Mouse (Mus musculus) ovary, postnatal 36 days (tissue): ENCODE measurements around the gene Cope.
A peak's percentile ranks its signal among the peaks of the same experiment; 100 is the strongest.

ENCODE experiments used
- DNase-seq: peaks from one replicate; pipeline ENCODE4 v3.0.0; 2022; ENCODE audit warnings: low spot score, mixed read lengths

Cope gene

DNA sequence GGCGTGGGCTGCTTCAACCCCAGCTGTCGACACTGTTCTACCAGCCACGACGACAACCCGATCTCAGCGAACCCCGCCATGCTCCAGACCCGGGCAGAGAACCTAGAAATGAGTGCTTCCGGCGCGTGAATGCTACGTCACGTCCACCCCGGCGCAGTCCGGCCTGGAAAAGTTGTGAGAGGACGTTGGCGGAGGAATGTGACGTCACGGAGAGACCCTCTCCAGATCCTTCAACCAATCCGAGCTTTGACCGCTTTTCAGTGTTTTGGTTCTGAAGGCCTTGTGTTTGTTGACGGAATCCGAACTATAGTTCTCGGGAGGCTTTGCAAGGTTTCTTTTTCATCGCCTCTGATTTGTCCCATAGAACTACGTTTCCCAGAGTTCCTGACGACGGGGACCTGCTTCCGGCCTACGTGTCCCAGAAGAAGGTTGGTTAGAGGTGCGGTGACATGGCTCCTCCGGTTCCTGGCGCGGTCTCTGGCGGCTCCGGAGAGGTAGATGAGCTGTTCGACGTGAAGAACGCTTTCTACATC is at the start of gene Cope, which contains the start of gene Ddx49:
Gene Cope (plus strand): TSS at position 161 of the 533 bp plus-strand sequence.
Gene Ddx49 (minus strand): TSS at position 132 of the 533 bp plus-strand sequence.
- peak; percentile 89 for DNase-seq

- DNase-seq = no peak
These were observed 47.7 kb upstream of the Cope start for GRCm38 (mm10) chr8:70254628-70255027.

GRCm38 (mm10) chr8:70257456-70257855 is 44.9 kb upstream of the Cope start:
- no peak for DNase-seq

- DNase-seq = no peak
These were observed 43.7 kb upstream of the Cope start for GRCm38 (mm10) chr8:70258600-70258999.

DNA sequence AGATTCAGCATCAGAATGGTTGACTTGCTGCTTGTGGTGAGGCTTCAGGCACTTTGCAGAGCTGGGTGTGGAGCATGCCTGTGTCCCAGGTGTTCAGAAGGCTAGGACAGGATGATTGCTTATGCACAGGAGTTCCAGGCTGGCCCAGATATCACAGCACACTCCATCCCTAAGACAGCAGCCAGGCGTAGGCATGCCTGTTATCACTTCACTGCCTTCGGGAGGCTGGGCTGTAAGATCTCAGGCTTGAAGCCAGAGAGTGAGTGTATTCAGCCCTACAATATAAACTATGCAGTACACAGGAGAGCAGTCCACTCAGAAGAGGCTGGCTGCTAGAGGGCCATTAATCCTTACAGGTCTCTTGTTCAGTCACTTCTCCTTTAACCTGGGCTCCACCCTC is 43.3 kb upstream of the Cope start:
- DNase-seq = no peak

- DNase-seq = no peak
These were observed 34.6 kb upstream of the Cope start for GRCm38 (mm10) chr8:70267674-70268073.

DNA sequence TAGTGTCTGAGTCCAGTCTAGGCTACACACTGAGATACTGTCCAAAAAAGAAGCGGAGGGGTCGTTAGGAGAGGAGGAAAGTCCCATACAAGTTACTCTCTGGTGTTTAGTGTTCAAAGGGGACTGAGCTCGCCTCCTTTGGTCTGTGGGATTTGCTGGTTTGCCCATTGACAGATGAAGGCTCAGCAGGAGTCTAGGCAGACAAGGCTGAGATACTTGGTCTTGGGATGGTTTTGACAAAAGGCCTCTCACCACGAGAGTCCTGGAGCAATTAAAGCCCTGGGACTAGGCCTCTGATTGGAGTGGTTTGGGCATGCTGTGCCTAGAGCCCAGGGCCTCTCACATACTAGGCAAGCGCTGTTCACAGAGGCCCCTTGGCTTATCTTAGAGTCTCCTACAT is 34.0 kb upstream of the Cope start:
- DNase-seq = no peak

DNA sequence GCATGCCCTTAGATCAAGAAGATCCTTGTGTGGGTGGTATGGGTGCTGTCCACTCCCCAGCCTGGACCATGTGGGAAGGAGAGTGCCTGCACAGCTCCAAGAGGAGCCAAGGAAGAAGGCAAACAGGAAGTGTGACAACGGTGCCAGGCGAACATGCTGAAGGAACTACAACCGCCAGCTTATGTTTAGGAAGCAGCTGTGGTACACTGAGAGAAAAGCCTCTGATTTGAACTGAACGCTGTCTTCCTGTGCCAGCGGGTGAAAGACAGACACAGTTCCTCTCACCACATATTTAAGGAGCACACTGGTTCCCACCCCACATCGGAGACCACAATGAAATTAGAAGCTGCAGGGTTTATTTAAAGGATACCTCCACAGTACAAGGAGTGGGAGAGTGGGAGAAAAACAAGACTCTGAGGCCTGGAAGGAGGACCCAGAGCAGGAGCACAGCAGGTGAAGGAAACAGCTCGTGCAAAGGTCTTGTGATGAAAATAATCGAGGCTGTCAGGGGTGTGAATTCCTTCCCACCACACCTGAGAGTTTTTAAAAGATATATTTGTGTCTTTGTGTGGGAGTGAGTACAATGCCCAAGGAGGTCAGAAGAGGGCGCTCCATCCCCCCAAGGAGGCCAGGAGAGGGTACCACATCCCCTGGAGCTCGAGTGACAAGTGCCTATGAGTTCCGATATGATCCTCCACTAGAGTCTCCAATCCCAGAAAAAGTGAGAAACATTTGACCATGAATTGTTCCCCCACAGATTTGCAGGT is 33.3 kb upstream of the Cope start:
- no peak for DNase-seq

- DNase-seq = no peak
These were observed 29.4 kb upstream of the Cope start for GRCm38 (mm10) chr8:70272949-70273348.

- no peak for DNase-seq
These were observed 28.0 kb upstream of the Cope start for GRCm38 (mm10) chr8:70274350-70274749.

GRCm38 (mm10) chr8:70276476-70276875 is 25.8 kb upstream of the Cope start:
- DNase-seq = no peak

GRCm38 (mm10) chr8:70278175-70278574 is 24.1 kb upstream of the Cope start:
- no peak for DNase-seq

DNA sequence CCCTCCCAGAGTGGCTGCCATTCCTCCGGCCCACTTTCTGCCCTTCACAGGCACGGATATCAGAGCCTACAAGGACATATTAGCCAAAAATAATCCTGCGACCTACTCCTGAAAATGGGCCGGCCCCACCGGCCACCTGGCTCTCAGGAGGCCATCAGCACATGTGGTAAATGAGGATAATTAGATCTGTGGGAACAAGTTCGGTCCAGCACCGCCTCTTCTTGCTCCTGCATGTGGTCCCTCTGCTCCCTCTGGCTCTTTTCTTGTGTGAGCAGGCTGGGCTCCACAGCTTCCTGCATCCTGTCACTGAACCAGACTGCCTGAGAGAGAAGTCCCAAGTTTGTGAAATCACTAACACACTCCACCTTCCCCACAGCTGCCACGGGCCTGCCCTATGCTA is 23.1 kb upstream of the Cope start:
- no peak for DNase-seq

- DNase-seq = no peak
These were observed 21.3 kb upstream of the Cope start for GRCm38 (mm10) chr8:70281001-70281400.

DNA sequence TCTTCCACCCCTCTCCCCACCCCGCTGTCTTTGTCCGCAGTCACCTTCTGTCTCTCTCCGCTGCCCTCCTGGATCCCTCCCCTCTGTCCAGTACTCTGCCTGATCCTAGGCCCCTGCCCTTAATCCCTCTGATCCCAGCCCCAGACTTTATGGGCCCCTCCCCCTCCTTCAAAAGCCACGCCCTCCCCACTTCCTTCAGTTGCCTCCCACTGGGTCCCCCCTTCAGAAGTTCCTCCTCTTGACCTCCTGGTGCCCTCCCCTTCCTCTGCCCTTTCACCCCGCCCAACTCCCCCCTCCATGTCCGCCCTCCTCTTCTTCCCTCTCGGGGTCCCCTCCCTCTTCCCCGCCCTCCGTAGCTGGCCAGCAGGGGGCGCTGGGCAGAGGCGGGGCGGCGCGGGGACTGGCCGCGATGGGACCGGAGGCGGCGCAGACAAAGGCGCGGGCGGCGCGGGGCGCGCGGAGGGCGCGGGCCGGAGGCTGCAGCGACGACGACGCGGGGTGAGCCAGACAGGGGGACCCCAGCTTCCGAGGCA is 19.6 kb upstream of the Cope start, which contains the start of gene Homer3:
Gene Homer3 (plus strand): TSS at position 225 of the 533 bp plus-strand sequence.
- DNase-seq = peak; percentile 91

DNA sequence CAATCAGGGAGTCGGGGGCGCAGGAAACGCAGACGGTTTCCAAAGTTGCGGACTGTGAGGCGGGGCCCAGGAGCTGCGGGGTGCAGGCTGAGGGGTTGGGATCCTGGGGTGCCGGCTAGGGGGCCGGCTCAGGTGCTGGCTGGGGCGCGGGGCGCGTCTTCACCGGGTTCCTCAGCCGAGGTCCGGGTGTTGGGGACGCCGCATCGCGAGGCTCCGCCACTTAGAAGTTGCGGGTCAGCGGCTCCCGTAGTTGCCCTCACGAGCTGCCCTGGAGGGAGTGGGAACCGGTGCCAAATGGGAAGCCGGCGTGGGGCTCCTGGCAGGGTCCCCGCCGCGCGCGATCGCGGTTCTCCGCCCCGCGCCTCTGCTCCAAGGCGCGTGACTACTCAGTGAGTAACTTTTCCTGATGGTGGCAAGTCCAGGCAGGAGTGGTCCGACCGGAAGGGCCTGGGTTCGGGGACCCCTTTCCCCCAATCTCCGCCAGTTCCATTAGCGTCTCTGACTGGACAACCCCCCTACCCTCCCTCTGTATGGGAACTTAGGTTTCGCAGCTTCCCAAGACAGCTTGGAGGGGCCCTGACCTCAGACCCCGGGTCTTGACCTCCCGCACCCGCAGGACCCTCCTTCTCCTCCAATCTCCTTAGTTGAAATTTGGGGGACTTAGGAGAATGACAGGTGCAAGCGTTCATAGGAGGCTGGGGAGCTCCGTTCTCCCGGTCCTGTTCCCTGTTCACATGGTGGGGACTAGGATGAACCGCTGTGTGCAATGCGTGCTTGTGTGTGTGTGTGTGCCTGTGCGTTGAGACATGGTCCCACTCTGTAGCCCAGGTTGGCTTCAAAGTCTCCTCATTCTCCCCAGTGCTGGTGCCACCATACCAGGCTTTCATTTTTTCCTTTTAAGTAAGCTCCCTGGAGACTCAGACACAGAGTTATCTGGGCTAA is 18.9 kb upstream of the Cope start:
- no peak for DNase-seq

DNA sequence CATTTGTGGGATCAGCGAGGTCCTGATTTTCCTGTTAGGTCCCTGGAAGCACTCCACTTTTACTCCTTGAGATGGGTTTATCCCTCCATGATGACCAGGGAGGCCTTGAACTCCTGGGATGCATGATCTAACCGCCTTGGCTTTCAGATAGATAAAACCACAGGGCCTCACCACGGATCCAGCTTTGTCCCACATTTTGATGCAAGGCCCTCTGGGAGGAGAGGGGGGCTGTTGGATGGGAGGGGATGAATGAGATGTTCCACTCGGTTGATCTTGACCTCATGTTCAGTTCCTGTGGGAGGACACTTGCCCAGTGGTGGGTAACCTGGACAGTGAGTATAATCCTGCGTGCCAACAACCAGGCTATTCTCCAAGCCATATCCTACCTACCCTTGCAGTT is 17.9 kb upstream of the Cope start:
- no peak for DNase-seq

GRCm38 (mm10) chr8:70285304-70285703 is 17.0 kb upstream of the Cope start:
- DNase-seq = no peak

DNA sequence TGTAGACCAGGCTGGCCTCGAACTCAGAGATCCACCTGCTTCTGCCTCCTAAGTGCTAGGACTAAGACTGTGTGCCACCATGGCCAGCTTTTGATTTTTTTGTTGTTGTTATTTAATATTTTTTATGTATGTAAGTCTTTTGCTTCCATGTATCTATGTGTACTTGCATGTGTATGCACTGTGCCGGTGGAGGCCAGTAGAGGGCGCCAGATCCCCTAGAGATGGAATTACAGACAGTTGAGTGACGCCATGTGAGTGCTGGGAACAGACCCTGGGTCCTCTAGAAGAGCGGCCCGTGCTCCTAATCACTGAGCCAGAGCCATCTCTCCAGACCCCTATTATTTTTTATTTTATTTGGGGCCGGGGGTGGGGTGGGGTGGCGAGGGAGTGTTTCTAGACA is 15.6 kb upstream of the Cope start:
- no peak for DNase-seq

- DNase-seq = no peak
These were observed 8.3 kb upstream of the Cope start for GRCm38 (mm10) chr8:70293988-70294405.

DNA sequence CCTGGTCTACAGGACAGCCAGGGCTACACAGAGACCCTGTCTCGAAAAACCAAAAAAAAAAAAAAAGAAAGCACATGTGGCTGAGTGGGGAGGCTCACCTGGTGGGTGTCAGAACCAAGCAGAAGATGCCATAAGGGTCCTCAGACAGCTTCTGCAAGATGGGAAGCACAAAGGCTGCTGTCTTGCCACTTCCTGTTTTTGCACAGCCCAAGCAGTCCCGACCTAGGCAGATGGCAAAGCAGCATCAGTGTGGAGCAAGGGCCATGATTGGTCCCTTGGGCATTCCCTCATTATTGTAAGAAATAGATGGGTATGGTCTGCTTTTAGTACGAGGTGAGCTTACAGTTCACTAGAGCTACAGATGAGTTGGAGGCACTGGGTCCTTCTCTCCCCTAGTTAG is 1.4 kb upstream of the Cope start:
- DNase-seq = no peak

DNA sequence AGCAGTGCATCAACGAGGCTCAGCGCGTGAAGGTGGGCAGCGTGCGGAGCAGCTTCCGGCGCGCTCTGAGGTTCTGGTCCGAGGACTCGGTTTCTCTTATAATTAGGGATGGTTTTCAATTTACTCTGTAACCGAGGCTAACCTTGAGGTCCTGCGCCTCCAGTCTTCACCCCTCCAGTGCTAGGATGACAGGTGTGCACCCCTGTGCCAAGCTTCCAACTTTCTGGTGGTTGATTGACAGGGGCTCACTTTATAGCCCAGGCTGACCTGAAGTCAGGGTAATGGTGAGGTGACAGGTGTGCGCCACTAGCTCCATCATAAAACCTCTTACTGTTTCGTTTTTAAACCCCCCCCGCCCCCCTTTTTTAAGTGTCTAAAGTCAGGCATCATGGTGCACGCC is 583 bp downstream of the Cope start:
- DNase-seq = no peak
